Mouse (Mus musculus) stomach, embryonic 15.5 days (tissue): ENCODE measurements around the gene Akt2. TPM values are rescaled to one million over a fixed set of nuclear protein-coding genes. Genes with fewer than 3 reads are reported as not detected.
A peak's percentile ranks its signal among the peaks of the same experiment; 100 is the strongest.

ENCODE experiments used
- ATAC-seq: fragments of 200-750 bp; cut with Nextera tagmentation; 2 replicates; pipeline ENCODE4 v1.8.0; 2017; ENCODE audit warnings: low read depth, moderate number of reproducible peaks, moderate TSS enrichment; ENCODE audit not compliant: insufficient read depth, low FRiP score
- H3K27ac ChIP-seq: fragments of 300-500 bp; sonication (generic); 2 replicates; pipeline ENCODE4 v1.5.1; 2015; ENCODE audit warnings: mild to moderate bottlenecking, inconsistent platforms
- H3K27me3 ChIP-seq: fragments of 300-500 bp; sonication (generic); replicated peaks from 2 replicates; pipeline ENCODE4 v1.6.1; 2015; ENCODE audit warnings: inconsistent platforms
- H3K36me3 ChIP-seq: fragments of 300-500 bp; sonication (generic); 2 replicates; pipeline ENCODE4 v1.6.1; 2015; ENCODE audit warnings: inconsistent platforms
- H3K4me1 ChIP-seq: fragments of 300-500 bp; sonication (generic); 2 replicates; pipeline ENCODE4 v1.6.1; 2015; ENCODE audit warnings: inconsistent platforms
- H3K4me2 ChIP-seq: fragments of 300-500 bp; sonication (generic); 2 replicates; pipeline ENCODE4 v1.6.1; 2015; ENCODE audit warnings: mild to moderate bottlenecking, inconsistent platforms
- H3K4me3 ChIP-seq: fragments of 300-500 bp; sonication (generic); replicated peaks from 2 replicates; pipeline ENCODE4 v1.5.1; 2015; ENCODE audit warnings: inconsistent platforms
- H3K9ac ChIP-seq: fragments of 300-500 bp; sonication (generic); 2 replicates; pipeline ENCODE4 v1.6.1; 2015; ENCODE audit warnings: inconsistent platforms
- H3K9me3 ChIP-seq: fragments of 300-500 bp; sonication (generic); 2 replicates; pipeline ENCODE4 v1.6.1; 2016; ENCODE audit warnings: inconsistent platforms
- WGBS: fragments of 180-500 bp; shearing (Covaris S2); methylation state at CpG from one replicate; pipeline ENCODE4 v1.1.7; 2015; 5-methylcytosine and 5-hydroxymethylcytosine counted together
- polyA plus RNA-seq: library from polyadenylated mRNA; unstranded; fragments of >200 nt; fragmentation: Nextera tagmentation; extraction: Ambion mirVana; gene quantifications from 2 replicates; pipeline ENCODE4 v1.2.1, GENCODE M21; 2015

Gene Akt2
- polyA plus RNA-seq, 1 experiment from 2014 or later: 77.7 TPM

- peak; percentile 96 for ATAC-seq
- under 1% methylated on average over 31 of the region's 31 CpGs for WGBS
- H3K36me3 ChIP-seq: no peaks in the 10 kb centered on the region
- H3K9ac ChIP-seq: peak within 1 kb of the TSS; percentile 78
- peaks cover 15% of the 10 kb centered on the region for H3K4me1 ChIP-seq
- no peaks in the 10 kb centered on the region for H3K9me3 ChIP-seq
- peak within 1 kb of the TSS; percentile 97 for H3K4me2 ChIP-seq
- no peaks in the 10 kb centered on the region for H3K27me3 ChIP-seq
- H3K27ac ChIP-seq: peak within 1 kb of the TSS; percentile 93
- peak within 1 kb of the TSS; percentile 76 for H3K4me3 ChIP-seq
Observed at GRCm38 (mm10) chr7:27674522-27675221, 83.3 kb downstream of the Akt2 start, which contains the start of gene Map3k10. Gene Map3k10 (minus strand): TSS chr7:27674598.

DNA sequence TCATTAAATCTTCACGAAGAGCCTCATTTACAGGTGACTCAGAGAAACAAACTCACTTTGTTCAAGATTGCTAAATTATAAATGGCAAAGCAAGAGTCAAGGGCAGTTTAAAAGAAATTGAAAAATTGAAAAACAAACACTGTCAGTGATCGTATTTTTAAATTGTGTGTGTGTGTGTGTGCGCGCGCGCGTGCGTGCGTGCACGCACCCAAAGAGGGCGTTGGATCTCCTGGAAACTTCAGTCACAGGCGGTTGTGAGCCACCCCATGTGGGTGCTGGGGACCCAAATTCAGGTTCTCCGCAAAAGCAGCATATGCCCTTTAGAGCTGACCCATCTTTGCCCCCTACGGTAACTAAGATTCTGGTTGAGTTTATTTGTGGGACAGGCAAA is 83.9 kb downstream of the Akt2 start:
- Histone ChIP-seq H3K27me3 (no peaks in the 10 kb centered on the region), H3K4me2 (peak overlapping the region; percentile 97), H3K4me3 (peak overlapping the region; percentile 76), H3K9ac (no peak overlapping the region), H3K9me3 (no peaks in the 10 kb centered on the region), H3K27ac (no peak overlapping the region), H3K4me1 (peaks cover 15% of the 10 kb centered on the region), H3K36me3 (no peaks in the 10 kb centered on the region)
- ATAC-seq: no peak
- WGBS: 29% methylated on average over 14 of the region's 14 CpGs

- H3K27me3 ChIP-seq: no peaks in the 10 kb centered on the region
- H3K36me3 ChIP-seq: no peaks in the 10 kb centered on the region
- no peak for ATAC-seq
- no peak overlapping the region for H3K4me3 ChIP-seq
- H3K9me3 ChIP-seq: no peaks in the 10 kb centered on the region
- no peak overlapping the region for H3K4me2 ChIP-seq
- H3K27ac ChIP-seq: no peak overlapping the region
- peaks cover 2% of the 10 kb centered on the region; the same call in 1 of the 2 replicates for H3K4me1 ChIP-seq
- WGBS: 41% methylated on average over 2 of the region's 2 CpGs
- H3K9ac ChIP-seq: no peak overlapping the region
Observed at GRCm38 (mm10) chr7:27683218-27683617, 91.9 kb downstream of the Akt2 start.

GRCm38 (mm10) chr7:27685220-27685619 is 93.9 kb downstream of the Akt2 start:
- Histone ChIP-seq H3K4me3 (no peak overlapping the region), H3K27me3 (no peaks in the 10 kb centered on the region), H3K4me2 (peak overlapping the region; percentile 10; the same call in 1 of the 2 replicates), H3K4me1 (peaks cover 4% of the 10 kb centered on the region; the same call in 1 of the 2 replicates), H3K27ac (no peak overlapping the region), H3K9me3 (no peaks in the 10 kb centered on the region), H3K9ac (no peak overlapping the region), H3K36me3 (no peaks in the 10 kb centered on the region)
- WGBS: 36% methylated on average over 5 of the region's 5 CpGs
- no peak for ATAC-seq

DNA sequence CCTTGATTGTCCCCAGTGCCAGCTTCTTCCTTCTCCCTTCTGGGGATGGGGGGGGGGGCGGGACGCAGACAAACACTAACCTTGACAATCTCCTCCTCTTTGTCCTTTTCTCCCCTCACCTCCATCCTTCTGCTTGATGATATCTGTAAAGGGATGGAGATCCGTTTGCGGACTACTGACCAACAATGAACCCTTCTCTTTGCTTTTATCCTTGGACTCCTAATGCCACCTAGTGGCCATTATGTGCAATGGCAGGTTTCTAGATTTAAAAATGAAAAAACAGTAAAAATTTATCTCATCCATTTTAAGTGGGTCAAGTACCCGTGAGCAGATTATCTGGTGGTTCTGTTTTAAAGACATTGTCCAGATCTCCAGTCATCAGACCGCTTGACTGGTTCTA is 94.3 kb downstream of the Akt2 start:
- Histone ChIP-seq H3K27ac (no peak overlapping the region), H3K9me3 (no peaks in the 10 kb centered on the region), H3K4me1 (peaks cover 4% of the 10 kb centered on the region; the same call in 1 of the 2 replicates), H3K4me3 (no peak overlapping the region), H3K4me2 (peak overlapping the region; percentile 10; the same call in 1 of the 2 replicates), H3K9ac (no peak overlapping the region), H3K36me3 (no peaks in the 10 kb centered on the region), H3K27me3 (no peaks in the 10 kb centered on the region)
- no peak for ATAC-seq
- 1% methylated on average over 6 of the region's 6 CpGs for WGBS

- WGBS: 83% methylated on average over 1 of the region's 1 CpGs
- ATAC-seq: no peak
- no peak overlapping the region for H3K27ac ChIP-seq
- H3K36me3 ChIP-seq: no peaks in the 10 kb centered on the region
- H3K4me2 ChIP-seq: no peak overlapping the region
- no peaks in the 10 kb centered on the region for H3K27me3 ChIP-seq
- no peak overlapping the region for H3K9ac ChIP-seq
- no peak overlapping the region for H3K4me3 ChIP-seq
- no peaks in the 10 kb centered on the region for H3K9me3 ChIP-seq
- peaks cover 4% of the 10 kb centered on the region; the same call in 1 of the 2 replicates for H3K4me1 ChIP-seq
Observed at GRCm38 (mm10) chr7:27687043-27687442, 95.7 kb downstream of the Akt2 start.

DNA sequence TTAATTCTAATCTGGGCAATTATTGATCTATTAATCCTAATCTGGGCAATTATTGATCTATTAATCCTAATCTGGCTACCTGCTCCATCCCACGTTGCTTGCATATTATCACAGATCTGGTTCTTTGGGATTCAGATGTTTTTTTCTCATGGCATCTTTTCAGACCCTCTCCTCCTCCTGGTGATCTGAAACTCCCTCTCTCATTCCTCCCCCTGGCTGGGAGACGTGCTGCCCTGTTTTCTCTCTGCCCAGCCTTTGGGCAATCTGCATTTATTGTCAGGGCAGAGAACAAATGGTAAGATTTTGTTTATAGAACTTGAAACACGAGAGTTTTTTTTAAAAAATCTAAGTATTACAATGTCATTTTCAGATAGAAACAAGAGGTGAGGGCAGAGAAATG is 96.5 kb downstream of the Akt2 start:
- H3K36me3 ChIP-seq: no peaks in the 10 kb centered on the region
- H3K4me1 ChIP-seq: peaks cover 4% of the 10 kb centered on the region; the same call in 1 of the 2 replicates
- no peaks in the 10 kb centered on the region for H3K27me3 ChIP-seq
- 60% methylated on average over 3 of the region's 3 CpGs for whole genome bisulfite sequencing
- no peak overlapping the region for H3K27ac ChIP-seq
- no peak overlapping the region for H3K9ac ChIP-seq
- ATAC-seq: no peak
- no peaks in the 10 kb centered on the region for H3K9me3 ChIP-seq
- H3K4me3 ChIP-seq: no peak overlapping the region
- peak overlapping the region; percentile 75 for H3K4me2 ChIP-seq

GRCm38 (mm10) chr7:27688246-27688788 is 97.0 kb downstream of the Akt2 start:
- H3K4me3 ChIP-seq: peak overlapping the region; percentile 50
- H3K27me3 ChIP-seq: no peaks in the 10 kb centered on the region
- H3K36me3 ChIP-seq: no peaks in the 10 kb centered on the region
- H3K4me1 ChIP-seq: peaks cover 4% of the 10 kb centered on the region; the same call in 1 of the 2 replicates
- ATAC-seq: no peak
- 39% methylated on average over 14 of the region's 14 CpGs for WGBS
- H3K9ac ChIP-seq: peak overlapping the region; percentile 48; the same call in 1 of the 2 replicates
- peak overlapping the region; percentile 75 for H3K4me2 ChIP-seq
- no peaks in the 10 kb centered on the region for H3K9me3 ChIP-seq
- peak overlapping the region; percentile 81 for H3K27ac ChIP-seq

GRCm38 (mm10) chr7:27688815-27689612 is 97.7 kb downstream of the Akt2 start, which contains the start of gene Zfp607b:
Gene Zfp607b (plus strand): TSS chr7:27689340.
- WGBS: under 1% methylated on average over 19 of the region's 19 CpGs
- no peaks in the 10 kb centered on the region for H3K9me3 ChIP-seq
- peak within 1 kb of the TSS; percentile 81 for H3K27ac ChIP-seq
- peak within 1 kb of the TSS; percentile 75 for H3K4me2 ChIP-seq
- peak within 1 kb of the TSS; percentile 48; the same call in 1 of the 2 replicates for H3K9ac ChIP-seq
- H3K27me3 ChIP-seq: no peaks in the 10 kb centered on the region
- H3K36me3 ChIP-seq: no peaks in the 10 kb centered on the region
- peaks cover 4% of the 10 kb centered on the region; the same call in 1 of the 2 replicates for H3K4me1 ChIP-seq
- H3K4me3 ChIP-seq: peak within 1 kb of the TSS; percentile 50
- peak; percentile 99 for ATAC-seq
